36 mouse cellular contexts compared by ENCODE assay signal in genomic region chr6:120040557-120040857, GRCm38 (mm10). TPM values are rescaled to one million over a fixed set of nuclear protein-coding genes. Genes with fewer than 3 reads are reported as not detected.
DNase-seq lines count a peak whose midpoint lies in the region; ATAC-seq and TF ChIP-seq lines count a peak whose summit lies in the region.
"Had no signal": no experiment of that assay in that cellular context is flagged by ENCODE, and none has a peak within 500 bp of the region (broad histone marks: within the 10 kb centered on the region; RNA-seq: fewer than 3 reads in every experiment).

No protein-coding gene starts in this region.

- WGBS in liver, embryonic 15.5 days (ENCODE audit: insufficient replicate concordance), result 85% methylated on average over 4 of the region's 4 CpGs
- WGBS in liver, embryonic 11.5 days, result 94% methylated on average over 4 of the region's 4 CpGs
- 99% methylated on average over 4 of the region's 4 CpGs for WGBS in macrophage (ENCODE audit: missing documents)

- peak overlapping the region; percentile 97 for H3K27ac ChIP-seq in gastrocnemius, adult 2 months
- no peak overlapping the region for H3K27ac ChIP-seq in liver, embryonic 15.5 days (replicated peaks)
- no peak overlapping the region for H3K27ac ChIP-seq in liver, embryonic 11.5 days (ENCODE audit: low read depth, low read length)
- peak overlapping the region; percentile 88; the same call in 1 of the 2 replicates for H3K27ac ChIP-seq in macrophage
- H3K27ac ChIP-seq: hindbrain, embryonic 12.5 days had no signal

- DNase-seq in gastrocnemius, adult 2 months, result no peak
- no peak for DNase-seq in gastrocnemius, postnatal 14 days
- DNase-seq in liver, embryonic 11.5 days (ENCODE audit: low spot score), result no peak
- DNase-seq in embryo, embryonic 10 days (ENCODE audit: low spot score), result no peak
- DNase-seq: adrenal gland, postnatal 10 days; adrenal gland, postnatal 36 days; B cell, adult 2 months; cerebellum, adult 11 months; cerebellum, adult 2 months; cerebellum, adult 9-11 months; cerebellum, postnatal 25 days; embryo, embryonic 11 days; forebrain, postnatal 0 days; gastrocnemius, postnatal 36 days had no signal

- intact Hi-C loops in gastrocnemius, adult 2 months (cut with DNase I), result no loop called here
- intact Hi-C loops in gastrocnemius, postnatal 14 days (cut with DNase I; ENCODE audit: low total_unique reads), result no loop called here

- H3K79me2 ChIP-seq in macrophage (ENCODE audit: inconsistent target), result peaks cover 21% of the 10 kb centered on the region

- no peak overlapping the region for H3K9ac ChIP-seq in liver, embryonic 15.5 days
- no peak overlapping the region for H3K9ac ChIP-seq in liver, embryonic 11.5 days (ENCODE audit: low read depth, low read length)

- H3K4me2 ChIP-seq in liver, embryonic 15.5 days, result peak overlapping the region; percentile 19; the same call in 1 of the 2 replicates
- no peak overlapping the region for H3K4me2 ChIP-seq in liver, embryonic 11.5 days

- H3K27me3 ChIP-seq in liver, embryonic 15.5 days, result no peaks in the 10 kb centered on the region; the same call in 1 of the 2 replicates
- H3K27me3 ChIP-seq in liver, embryonic 11.5 days (replicated peaks; ENCODE audit: control insufficient read depth, insufficient read depth, low read length), result no peaks in the 10 kb centered on the region
- H3K27me3 ChIP-seq: embryonic facial prominence, embryonic 13.5 days; hindbrain, embryonic 12.5 days; hindbrain, embryonic 15.5 days; Patski had no signal

- no peak for TF ChIP-seq CTCF in gastrocnemius, adult 2 months (IDR thresholded peaks at IDR 0.05)

- H3K4me1 ChIP-seq in liver, embryonic 15.5 days (replicated peaks), result peaks cover 4% of the 10 kb centered on the region
- peaks cover 8% of the 10 kb centered on the region for H3K4me1 ChIP-seq in liver, embryonic 11.5 days (replicated peaks; ENCODE audit: control insufficient read depth, insufficient read depth, low read length)

- H3K9me3 ChIP-seq in liver, embryonic 15.5 days (replicated peaks), result no peaks in the 10 kb centered on the region
- H3K9me3 ChIP-seq in liver, embryonic 11.5 days (ENCODE audit: control insufficient read depth, low read length), result no peaks in the 10 kb centered on the region
- H3K9me3 ChIP-seq: embryonic facial prominence, embryonic 10.5 days; embryonic facial prominence, embryonic 13.5 days; hindbrain, embryonic 12.5 days; hindbrain, embryonic 15.5 days had no signal

- H3K36me3 ChIP-seq in liver, embryonic 15.5 days (replicated peaks), result 0 out of 2 replicates have a peak, but pooled peaks cover 2% of the 10 kb centered on the region
- no peaks in the 10 kb centered on the region for H3K36me3 ChIP-seq in liver, embryonic 11.5 days (ENCODE audit: control insufficient read depth, insufficient read depth, low read length)
- H3K36me3 ChIP-seq in macrophage (ENCODE audit: inconsistent target), result no peaks in the 10 kb centered on the region
- H3K36me3 ChIP-seq: embryonic facial prominence, embryonic 10.5 days; embryonic facial prominence, embryonic 13.5 days; hindbrain, embryonic 12.5 days; hindbrain, embryonic 15.5 days had no signal

- no peak for ATAC-seq in liver, embryonic 15.5 days (ENCODE audit: insufficient read depth)
- no peak for ATAC-seq in liver, embryonic 11.5 days (replicated peaks; ENCODE audit: low FRiP score)
- no peak for ATAC-seq in cerebellum, adult (ENCODE audit: insufficient number of reproducible peaks, low FRiP score, low TSS enrichment)
- ATAC-seq: CD4-positive, CD25-positive, alpha-beta regulatory T cell, adult 4 months; forebrain, embryonic 14.5 days; forebrain, postnatal 0 days; Patski had no signal

- peak overlapping the region; percentile 96; the same call in 1 of the 2 replicates for H3K4me3 ChIP-seq in gastrocnemius, adult 2 months
- H3K4me3 ChIP-seq in liver, embryonic 15.5 days (replicated peaks), result no peak overlapping the region
- no peak overlapping the region for H3K4me3 ChIP-seq in liver, embryonic 11.5 days (ENCODE audit: low read depth, low read length)
- H3K4me3 ChIP-seq in macrophage (ENCODE audit: inconsistent target), result peak overlapping the region; percentile 63; the same call in 1 of the 2 replicates

RNA-seq across cellular contexts. Expression of gene Wnk1, which starts 2.0 kb away (rescaled TPM):
- total RNA-seq in gastrocnemius, adult 2 months (2021), result 100 to 1,000 TPM; 305 to 369 TPM
- total RNA-seq in gastrocnemius, postnatal 14 days (2021), result 100 to 1,000 TPM; 271 TPM
- polyA plus RNA-seq in liver, embryonic 15.5 days (2015; fragmentation: Nextera tagmentation; extraction: Ambion mirVana), result 27.0 and 28.6 TPM in 2 replicates
- polyA plus RNA-seq in liver, embryonic 11.5 days (2014; fragmentation: Nextera tagmentation; extraction: Ambion mirVana), result 46.6 and 55.2 TPM in 2 replicates
- 100 to 1,000 TPM; 326 to 868 (median 677) TPM for total RNA-seq in macrophage (2018; cell fraction: chromatin; rRNA removed)
- 100 to 1,000 TPM; 302 to 479 (median 379) TPM for total RNA-seq in macrophage (2018; cell fraction: cytosol; rRNA removed)
- total RNA-seq in macrophage (2018; cell fraction: nucleus; rRNA removed), result 1,000 to 10,000 TPM in 2 of 26 experiments, 100 to 1,000 TPM in 24; 335 to 1,077 (median 561) TPM
- polyA plus RNA-seq in macrophage (2018), result 206 to 532 TPM (median 350 TPM) in 3 replicates

RNA-seq across cellular contexts. Expression of gene Ninj2, which starts 52.6 kb away (rescaled TPM):
- not detected for total RNA-seq in gastrocnemius, adult 2 months (2021)
- total RNA-seq in gastrocnemius, postnatal 14 days (2021), result not detected
- 0.10 TPM in 1 of 2 replicates, not detected in the other for polyA plus RNA-seq in liver, embryonic 15.5 days (2015; fragmentation: Nextera tagmentation; extraction: Ambion mirVana)
- polyA plus RNA-seq in liver, embryonic 11.5 days (2014; fragmentation: Nextera tagmentation; extraction: Ambion mirVana), result not detected in 2 replicates
- total RNA-seq in macrophage (2018; cell fraction: chromatin; rRNA removed), result not detected
- total RNA-seq in macrophage (2018; cell fraction: cytosol; rRNA removed), result under 1 TPM in 6 of 26 experiments, not detected in 20; 0.18 to 0.34 (median 0.29) TPM
- not detected for total RNA-seq in macrophage (2018; cell fraction: nucleus; rRNA removed)
- polyA plus RNA-seq in macrophage (2018), result not detected in 3 replicates
- total RNA-seq: adrenal gland, adult 18-20 months; adrenal gland, postnatal 10 days; adrenal gland, postnatal 36 days; common myeloid progenitor, adult 5-6 weeks; forebrain, postnatal 0 days; gastrocnemius, adult 8-10 months; gastrocnemius, postnatal 36 days; granulocyte monocyte progenitor cell, adult 5-6 weeks; heart, adult 8-10 months; heart, postnatal 25 days; hematopoietic stem cell, adult 5-6 weeks had no signal
- polyA plus RNA-seq: embryonic facial prominence, embryonic 10.5 days; embryonic facial prominence, embryonic 13.5 days; forebrain, embryonic 11.5 days; forebrain, embryonic 14.5 days; forebrain, postnatal 0 days; heart, embryonic 11.5 days; heart, embryonic 14.5 days; heart, postnatal 0 days; hindbrain, embryonic 12.5 days; hindbrain, embryonic 15.5 days; intestine, embryonic 14.5 days had no signal

Comparison
In these comparisons a context has a peak if more than half of its experiments do, and no peak if none do; other contexts are left out.
1. H3K27ac ChIP-seq: peak in gastrocnemius, adult 2 months (single experiment) and macrophage (single experiment); none in liver, embryonic 15.5 days (single experiment) and liver, embryonic 11.5 days (single experiment).
2. H3K4me3 ChIP-seq: peak in gastrocnemius, adult 2 months (single experiment) and macrophage (single experiment); none in liver, embryonic 15.5 days (single experiment) and liver, embryonic 11.5 days (single experiment).